Mouse (Mus musculus) cerebellum, postnatal 14 days (tissue): ENCODE results near the gene Lst1.

Experiments used
- DNase-seq, 2 experiments: peaks; one replicate each; pipeline ENCODE4 v3.0.0; 2021; ENCODE audit warnings: mixed read lengths in 2 of 2

Gene Lst1

DNA sequence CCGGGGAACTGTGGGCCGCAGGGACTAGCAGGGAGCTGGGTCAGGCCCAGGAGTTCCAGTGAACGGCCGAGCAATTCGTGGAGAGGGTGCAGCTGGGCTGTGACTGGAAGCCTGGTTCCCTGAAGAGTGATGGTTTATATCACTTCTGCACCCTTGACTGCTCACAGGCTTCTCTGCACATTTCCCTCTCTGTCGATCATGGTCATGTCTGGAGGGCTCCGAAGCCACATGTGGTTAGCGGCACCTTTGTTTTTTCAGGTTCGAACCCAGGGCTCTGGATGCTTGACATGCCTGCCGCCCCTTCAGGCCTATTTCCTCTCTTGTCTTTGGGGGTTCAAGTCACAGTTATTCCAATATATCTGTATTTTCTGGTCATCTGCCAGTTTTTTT lies 17.1 kb upstream of the Lst1 start:
- DNase-seq = no peak

DNA sequence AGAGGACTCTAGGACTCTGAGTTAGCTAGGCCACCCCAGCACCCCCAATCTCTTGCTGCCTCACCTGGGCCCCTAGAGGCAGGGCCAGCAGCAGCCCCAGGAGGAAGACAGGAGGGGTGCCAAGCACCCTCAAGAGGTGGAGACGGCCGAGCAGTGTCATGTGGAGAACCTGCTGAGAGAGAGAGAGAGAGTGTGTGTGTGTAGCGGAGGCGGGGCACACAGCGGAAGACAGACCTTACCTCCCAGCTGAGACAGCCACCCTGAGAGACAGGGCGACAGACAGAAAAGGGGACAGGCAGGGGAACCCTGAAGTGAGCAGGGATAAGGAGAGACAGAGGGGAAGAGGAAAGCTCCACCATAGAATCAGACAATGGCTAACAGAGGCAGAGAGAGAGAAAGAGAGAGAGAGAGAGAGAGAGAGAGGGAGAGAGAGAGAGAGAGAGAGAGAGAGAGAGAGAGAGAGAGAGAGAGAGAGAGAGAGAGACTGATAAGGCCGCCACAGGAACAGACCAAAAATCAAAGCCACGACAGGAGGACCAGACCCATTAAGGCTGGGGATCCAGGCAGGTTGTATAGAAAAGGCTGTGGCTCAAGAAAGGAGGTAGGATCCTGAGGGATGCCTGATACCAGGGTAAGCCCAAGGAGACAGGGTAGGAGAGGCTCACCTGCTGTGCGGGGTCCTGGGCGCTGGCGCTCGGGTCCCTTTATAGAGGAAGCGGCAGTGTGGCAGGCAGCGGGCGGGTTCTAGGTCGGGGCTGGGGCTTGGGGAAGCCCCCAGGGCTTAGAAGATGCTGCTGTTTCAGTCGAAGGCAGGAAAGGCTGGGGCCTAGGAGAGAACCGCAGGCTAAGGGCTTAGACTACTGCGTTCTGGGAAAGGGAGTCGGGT lies 16.5 kb upstream of the Lst1 start, which contains the start of gene Lta:
TSS of gene Lta (minus strand) at position 858 of the 886 bp plus-strand sequence.
- no peak for DNase-seq

DNA sequence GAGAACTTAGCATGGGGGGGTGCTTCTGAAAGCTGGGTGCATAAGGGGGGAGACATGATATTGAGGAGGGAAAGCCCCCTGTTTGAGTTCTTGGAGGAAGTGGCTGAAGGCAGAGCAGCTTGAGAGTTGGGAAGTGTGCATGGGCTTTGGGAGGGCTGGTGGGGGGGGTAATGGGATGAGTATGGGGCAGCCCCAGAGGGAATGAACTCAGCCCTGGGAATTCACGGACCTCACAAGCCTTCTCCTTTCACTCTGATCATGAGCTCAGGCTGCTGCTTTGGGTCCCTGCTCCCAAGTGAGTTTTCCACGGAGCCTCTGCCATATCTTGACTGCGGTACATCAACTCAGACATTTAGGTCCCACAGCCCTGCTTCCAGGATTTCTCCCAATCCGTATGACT lies 14.2 kb upstream of the Lst1 start:
- DNase-seq = no peak

DNA sequence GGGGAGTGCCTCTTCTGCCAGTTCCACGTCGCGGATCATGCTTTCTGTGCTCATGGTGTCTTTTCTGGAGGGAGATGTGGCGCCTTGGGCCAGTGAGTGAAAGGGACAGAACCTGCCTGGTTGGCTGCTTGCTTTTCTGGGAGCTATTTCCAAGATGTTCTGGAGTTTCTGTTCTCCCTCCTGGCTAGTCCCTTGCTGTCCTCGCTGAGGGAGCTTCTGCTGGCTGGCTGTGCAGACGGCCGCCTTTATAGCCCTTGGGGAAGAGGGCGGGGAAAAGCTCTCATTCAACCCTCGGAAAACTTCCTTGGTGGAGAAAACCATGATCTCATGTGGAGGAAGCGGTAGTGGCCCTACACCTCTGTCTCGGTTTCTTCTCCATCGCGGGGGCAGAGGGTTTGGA lies 13.5 kb upstream of the Lst1 start, which contains the start of gene Tnf:
TSS of gene Tnf (minus strand) at position 221 of the 400 bp plus-strand sequence.
- DNase-seq = no peak

DNA sequence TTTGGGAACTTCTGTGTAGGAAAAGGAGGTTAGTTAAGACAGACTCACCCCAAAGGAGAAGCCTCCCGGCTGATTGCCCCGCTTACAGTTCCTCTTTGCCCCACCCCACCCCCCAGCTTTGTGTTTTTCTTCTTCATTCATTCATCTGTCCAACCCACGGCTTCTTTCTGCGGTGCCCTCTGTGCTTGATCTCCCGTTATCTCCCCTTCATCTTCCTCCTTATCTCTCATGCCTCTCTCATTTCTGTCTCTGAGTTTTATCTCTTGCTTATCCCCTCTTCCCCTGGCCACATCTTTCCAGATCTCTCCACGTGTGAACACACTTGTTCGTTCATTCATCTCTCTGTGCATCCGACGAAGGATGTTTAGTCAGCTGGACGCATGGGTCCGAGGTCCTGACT lies 12.9 kb upstream of the Lst1 start:
- no peak for DNase-seq

DNA sequence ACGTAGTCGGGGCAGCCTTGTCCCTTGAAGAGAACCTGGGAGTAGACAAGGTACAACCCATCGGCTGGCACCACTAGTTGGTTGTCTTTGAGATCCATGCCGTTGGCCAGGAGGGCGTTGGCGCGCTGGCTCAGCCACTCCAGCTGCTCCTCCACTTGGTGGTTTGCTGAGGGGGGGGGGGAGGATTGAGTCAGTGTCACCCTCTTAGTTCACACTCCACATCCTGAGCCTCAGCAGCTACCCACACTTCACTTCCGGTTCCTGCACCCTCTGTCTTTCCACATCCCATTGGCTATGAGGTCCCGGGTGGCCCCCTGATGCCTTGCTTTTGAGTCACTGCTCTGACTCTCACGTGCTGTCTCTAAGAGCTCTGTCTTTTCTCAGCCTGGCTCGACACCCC lies 12.2 kb upstream of the Lst1 start:
- DNase-seq = no peak

DNA sequence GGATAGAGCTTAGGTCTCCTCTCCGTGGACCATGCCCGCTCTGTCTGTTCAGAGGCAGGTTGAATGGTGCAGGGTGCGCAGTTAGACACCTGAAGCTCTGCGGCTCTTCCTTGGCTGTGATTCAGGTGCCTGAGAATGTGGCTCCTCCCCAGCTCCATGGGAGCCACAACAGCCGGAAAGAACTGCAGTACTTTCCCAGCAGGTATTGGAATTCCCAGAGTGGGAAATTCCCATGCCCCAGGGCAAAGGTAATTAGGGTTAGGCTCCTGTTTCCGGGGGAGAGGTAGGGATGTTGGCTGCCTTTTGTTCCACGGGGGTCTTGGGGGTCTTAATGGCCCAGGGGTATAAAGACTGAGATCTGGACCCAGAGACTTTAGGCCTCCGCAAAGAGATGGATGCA lies 10.7 kb upstream of the Lst1 start:
- DNase-seq = no peak

DNA sequence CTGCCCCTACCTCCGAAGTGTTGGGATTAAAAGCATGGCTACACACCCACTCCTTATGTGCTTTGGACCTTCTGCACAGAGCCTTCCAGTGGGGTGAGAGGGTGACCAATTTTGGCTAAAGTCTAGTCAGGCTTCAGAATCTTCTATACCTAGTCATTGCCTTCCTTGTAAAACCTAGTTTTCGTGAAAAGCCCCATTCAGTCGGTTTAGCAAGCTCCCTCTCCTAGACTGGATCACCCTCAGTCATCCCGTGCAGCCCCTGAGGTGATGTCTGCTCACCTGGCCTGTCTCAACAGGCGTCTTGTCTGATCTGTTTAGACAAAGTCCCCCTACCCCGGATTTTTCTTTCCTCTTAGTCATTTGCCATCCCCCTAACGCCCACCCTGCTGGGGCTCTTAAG lies 9.8 kb upstream of the Lst1 start:
- no peak for DNase-seq

DNA sequence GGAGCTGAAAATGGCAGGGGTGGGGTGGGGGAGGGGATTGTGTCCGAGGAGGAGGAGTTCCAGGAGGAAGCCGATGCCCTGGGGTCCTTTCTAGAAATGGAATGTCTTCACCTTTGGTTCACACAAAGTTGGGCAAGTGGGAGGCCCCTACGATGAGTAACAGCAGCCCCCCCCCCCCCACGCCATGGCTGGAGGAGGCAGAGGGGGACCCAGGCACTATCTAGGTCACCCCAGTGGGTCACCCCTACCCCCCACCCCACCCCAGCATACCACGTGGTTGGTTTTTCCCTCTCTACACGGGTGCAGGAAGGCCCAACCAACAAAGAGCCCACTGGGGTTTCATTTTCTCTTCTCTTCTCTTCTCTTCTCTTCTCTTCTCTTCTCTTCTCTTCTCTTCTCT lies 8.9 kb upstream of the Lst1 start:
- no peak for DNase-seq

DNA sequence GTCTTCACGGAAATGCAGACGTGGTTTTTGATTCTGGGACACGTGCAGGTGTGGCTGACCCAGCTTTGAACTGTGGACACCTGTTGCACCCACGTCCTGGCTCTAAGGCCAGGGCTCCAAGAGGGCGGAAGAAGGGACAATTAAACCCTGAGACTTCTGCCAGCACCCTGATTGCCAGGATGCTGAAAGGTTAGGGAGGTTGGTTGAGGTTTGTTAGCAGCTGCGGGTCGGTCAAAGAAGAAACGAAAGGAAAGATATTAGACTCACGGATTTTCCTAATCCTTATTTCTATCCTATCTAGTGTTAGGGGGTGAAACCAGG lies 8.0 kb upstream of the Lst1 start:
- no peak for DNase-seq

DNA sequence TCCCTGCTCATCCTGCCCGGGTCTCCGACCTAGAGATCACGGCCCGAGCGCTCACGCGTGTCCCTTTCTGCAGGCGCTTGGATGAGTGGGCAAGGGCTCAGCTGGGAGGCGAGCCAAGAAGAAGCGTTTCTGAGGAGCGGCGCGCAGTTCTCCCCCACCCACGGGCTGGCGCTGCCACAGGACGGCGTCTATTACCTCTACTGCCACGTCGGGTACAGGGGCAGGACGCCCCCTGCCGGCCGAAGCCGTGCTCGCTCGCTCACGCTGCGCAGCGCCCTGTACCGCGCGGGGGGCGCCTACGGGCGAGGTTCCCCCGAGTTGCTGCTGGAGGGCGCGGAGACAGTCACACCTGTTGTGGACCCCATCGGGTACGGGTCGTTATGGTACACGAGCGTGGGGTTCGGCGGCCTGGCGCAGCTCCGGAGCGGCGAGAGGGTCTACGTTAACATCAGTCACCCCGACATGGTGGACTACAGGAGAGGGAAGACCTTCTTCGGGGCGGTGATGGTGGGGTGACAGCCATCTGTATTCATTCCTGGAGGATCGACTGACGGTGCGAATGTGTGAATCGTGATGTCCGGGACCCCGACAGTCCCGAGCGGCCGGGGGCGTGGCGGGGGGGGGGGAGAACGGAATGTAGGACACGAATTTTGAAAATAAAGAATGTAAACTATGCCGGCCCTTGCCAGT lies 7.5 kb upstream of the Lst1 start:
- DNase-seq = peak; percentile 69 to 83

DNA sequence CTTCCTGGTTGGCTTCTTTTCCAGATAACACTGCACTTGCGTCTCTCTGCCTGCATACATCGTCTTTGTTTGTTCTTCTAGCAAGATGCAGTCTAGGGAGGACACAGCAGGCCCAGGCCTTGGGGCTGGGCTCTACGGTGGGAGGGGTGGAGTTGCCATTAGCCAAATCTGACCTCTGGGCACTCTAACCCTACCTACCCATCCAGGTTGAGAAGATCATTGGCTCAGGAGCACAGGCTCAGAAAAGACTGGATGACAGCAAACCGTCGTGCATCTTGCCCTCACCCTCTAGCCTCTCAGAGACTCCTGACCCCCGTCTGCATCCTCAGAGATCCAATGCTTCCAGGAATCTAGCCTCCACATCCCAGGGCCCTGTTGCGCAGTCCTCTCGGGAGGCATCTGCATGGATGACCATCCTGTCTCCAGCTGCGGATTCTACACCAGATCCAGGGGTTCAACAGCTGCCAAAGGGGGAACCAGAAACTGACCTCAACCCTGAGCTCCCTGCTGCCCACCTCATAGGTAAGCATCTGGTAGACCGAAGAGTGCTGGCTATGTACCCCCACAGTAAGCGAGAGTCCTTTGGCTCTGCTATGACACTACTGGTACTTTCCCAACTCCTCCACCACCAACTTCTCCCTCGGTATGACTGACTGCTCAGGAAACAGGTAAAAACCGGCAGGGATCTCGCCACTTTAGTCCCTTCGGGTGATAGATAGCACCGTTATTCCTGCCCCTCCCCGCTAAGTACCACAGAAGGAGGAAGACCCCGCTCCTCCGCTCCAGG lies 6.8 kb upstream of the Lst1 start:
- DNase-seq = no peak

DNA sequence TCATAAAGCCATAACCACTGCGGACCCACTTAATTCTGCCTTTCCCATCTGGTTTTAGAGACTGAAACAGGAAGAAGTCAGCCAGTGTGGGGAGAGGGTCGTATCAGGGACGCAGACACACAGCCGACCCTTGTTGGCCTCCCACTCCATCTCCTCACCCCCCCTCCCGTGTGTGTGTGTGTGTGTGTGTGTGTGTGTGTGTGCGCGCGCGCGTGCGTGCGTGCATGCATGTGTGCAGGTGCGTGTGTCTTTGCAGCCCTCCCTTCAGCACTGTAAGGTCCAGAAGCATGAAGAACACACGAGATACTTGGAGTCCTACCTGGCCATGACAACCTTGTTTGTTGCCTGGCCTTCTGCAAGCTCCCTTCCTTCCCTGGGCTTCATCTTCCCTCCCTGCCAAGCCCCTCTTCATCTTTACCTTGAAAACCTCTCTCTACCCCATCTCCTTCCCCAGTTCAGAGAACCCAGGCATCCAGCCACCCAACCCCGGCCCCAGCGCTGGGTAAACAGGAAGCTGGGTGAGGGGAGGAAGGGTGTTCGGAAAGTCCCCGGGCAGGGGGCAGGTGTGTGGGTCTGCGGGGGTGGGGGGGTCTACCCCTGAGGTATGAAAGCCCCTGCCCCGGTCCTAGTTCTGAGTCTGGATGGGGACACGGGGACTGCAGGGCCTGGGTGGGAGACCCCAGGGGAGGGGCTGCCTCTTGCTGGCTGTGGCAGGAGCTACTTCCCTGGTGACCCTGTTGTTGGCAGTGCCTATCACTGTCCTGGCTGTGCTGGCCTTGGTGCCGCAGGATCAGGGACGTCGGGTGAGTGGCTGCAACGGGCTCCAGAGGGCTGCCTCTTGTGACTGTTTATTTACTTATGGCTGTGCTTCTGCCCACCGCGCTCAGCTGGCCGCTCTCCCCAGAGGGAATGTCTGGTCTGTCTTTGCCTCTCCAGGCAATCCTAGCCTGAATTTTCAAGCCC lies 5.9 kb upstream of the Lst1 start, which contains the start of gene Ltb:
TSS of gene Ltb (plus strand) at position 559 of the 963 bp plus-strand sequence.
- no peak for DNase-seq

DNA sequence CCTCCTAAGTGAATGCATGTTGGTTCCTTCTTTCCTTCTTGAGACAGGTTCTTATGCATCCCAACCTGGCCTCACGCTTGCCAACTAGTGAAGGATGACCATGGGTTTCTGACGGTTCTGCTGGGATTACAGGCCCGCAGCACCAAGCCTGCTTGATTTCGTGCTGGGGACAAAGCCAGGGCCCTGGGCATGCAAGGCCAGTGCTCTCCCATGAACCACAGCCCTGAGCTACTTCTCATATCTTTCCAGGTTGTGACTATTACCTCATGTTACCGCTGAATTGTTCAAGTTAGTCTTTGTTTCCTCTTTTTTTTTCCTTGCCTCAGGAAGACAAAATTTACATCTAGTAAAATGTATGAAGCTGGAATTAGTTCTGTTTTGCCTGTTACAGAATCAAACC lies 4.7 kb upstream of the Lst1 start:
- DNase-seq = no peak

DNA sequence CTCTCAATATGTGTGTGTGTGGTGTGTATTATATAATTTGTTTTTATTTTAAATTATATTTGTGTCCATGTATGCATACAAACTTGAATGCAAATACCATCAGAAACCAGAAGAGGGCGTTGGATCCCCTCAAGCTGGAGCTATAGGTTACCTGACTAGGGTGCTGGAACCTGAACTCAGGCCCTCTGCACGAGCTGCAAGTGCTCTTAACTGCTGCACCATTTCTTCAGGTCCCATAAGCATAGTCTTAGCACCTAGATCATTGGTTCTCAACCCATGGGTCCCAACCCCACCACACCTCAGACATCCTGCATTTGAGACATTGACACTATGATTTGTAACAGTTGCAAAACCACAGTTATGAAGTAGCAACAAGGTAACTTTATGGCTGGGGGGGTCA lies 3.5 kb upstream of the Lst1 start:
- no peak for DNase-seq

DNA sequence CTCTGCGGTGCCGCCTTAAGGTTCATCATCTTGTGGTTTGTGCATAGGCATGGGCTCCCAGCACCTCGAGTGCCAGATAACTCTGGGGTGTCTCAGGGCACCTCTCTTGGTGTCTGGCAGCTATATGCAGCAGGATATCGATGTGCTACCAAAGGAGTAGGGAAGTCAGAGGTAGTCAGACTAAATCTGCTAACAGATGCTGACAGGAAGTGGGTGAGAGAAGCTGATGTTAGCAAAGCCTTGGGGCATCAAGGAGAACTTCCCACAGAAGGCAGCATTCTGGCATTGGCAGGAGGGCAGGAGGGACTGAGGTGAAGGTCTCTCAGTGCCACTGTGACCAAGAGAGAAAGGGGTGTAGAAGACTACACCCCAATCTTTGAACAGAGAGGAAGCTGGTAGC lies 1.9 kb upstream of the Lst1 start:
- no peak for DNase-seq

DNA sequence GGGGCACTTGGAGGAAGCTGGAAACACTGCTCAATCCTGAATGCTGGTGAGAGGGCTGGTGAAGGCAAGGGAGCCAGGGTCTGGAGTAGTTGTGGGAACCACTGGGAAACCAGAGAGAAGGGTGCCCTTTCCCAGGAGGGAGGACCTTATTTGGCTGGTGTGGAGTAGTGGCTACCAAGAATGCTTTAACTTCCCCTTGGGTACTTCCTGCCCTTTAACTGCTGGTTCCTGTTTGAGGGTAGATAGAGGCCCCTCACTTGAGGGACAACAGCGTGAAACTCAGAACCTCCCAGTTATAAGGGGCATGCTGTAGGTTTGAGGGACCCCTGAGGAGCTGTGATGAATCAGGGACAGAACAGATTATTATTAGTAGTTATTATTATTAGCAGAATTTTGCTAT lies 947 bp upstream of the Lst1 start:
- DNase-seq = no peak

DNA sequence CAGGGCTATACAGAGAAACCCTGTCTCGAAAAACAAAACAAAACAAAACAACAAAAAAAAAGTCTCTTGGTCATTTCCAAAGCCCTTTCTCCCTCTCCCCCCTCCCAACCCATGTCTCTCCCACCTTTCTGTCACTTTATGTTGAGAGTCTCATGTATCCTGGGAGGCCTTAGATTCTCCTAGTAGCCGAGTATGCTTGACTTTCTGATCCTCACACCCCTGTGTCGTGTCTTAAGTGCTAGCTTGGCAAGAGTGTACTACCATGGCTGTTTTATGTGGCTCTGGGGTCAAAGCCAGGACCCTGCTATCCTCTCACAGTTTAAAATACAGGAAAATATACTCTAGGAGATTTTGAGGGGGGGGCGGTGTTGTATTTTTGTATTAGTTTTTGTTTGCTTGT lies 894 bp downstream of the Lst1 start:
- no peak for DNase-seq

DNA sequence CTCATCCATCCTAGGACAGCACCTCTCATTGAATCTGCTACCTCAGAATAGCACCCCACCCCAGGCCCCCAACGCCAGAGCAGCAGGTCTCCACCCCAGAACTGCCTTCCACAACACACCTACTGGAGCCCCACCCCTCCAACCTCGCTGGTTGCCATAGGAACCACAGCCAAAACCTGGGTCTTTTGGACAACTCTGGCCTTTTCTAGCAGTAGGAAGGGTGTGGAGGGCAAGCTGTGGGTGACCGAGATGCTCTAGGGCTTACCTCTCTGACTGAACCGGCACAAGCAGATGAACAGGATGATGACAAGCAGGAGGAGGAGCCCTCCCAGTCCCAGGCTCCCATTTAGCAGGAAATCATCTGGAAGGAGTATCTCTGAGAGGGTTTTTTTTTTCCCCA lies 1.6 kb downstream of the Lst1 start:
- no peak for DNase-seq

DNA sequence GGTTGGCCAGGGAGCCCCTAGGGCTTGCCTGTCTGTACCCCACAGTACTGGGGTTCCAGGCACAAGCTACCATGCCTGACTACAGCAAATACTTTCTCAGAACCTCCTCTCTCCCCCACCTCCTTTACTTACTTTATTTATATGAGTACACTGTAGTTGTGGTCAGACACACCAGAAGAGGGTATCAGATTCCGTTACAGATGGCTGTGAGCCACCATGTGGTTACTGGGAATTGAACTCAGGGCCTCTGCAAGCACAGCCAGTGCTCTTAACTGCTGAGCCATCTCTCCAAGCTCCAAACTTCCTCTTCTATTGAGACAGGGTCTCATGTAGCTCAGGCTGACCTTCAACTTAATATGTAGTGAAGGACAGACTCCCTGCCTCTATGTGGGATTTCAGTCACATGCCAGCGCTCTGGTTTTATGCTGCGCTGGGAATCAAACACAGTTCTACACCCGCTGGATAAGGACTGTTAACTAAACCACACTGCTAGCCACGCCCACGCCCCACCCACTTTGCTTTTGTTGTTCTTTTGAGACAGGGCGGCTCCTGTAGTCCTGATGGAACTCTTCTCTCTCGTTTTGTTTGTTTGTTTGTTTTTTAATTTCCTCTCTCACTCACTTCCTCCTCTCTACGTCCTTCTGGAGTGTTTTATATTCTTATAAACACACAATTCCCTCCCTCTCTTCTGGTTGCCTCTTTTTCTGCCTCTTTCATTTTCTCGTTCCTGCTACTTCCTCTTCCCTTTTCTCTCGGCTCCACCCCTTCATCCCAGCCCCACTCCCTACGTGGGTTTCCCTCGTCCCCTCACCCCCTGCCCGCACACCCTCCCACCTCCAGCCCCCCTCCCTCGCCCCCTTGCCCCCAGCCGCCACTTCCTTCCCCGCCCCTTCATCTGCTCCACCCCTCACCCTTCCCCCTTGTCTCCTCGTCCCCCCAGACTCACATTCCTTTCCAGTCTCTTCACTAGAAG lies 2.3 kb downstream of the Lst1 start:
- no peak for DNase-seq

DNA sequence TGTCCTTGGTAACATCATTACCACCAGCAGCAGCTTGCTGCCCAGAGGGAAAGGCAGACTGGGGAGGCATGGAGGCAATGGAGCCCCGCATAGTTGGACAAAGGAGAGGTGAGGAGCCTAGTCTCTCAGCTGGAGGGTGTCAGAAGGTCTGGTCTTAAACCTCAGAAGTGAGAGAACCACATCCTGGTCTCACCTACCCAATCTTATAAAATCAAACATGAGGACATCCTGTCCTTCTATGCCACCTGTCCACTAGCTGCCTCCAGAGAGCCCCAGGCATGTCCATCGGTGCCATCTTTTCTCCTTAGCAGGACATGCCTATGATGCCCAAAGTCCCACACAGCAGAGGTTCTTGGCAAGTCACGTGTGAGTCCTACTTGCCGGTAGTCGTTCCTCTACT lies 8.1 kb downstream of the Lst1 start:
- DNase-seq = no peak
